Mouse (Mus musculus): Measurements from ENCODE around the gene Cd1d1.

Gene Cd1d1

DNA sequence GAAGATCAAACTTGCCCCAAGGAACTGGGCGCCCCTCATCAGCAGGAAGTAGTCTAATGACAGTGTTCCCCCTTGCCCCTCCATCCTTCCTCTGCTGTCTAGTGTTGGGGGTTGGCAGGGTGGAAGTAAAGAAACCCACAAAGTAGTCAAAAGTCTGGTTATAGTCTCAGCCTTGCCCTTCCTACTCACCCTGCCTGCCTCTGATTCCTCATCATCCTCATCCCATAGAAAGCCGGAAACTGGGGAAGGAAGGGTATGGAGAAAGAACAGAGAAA is 37.9 kb downstream of the Cd1d1 start:
- no peak for DNase-seq (ENCODE audit: low spot score in 2 of 2)

DNA sequence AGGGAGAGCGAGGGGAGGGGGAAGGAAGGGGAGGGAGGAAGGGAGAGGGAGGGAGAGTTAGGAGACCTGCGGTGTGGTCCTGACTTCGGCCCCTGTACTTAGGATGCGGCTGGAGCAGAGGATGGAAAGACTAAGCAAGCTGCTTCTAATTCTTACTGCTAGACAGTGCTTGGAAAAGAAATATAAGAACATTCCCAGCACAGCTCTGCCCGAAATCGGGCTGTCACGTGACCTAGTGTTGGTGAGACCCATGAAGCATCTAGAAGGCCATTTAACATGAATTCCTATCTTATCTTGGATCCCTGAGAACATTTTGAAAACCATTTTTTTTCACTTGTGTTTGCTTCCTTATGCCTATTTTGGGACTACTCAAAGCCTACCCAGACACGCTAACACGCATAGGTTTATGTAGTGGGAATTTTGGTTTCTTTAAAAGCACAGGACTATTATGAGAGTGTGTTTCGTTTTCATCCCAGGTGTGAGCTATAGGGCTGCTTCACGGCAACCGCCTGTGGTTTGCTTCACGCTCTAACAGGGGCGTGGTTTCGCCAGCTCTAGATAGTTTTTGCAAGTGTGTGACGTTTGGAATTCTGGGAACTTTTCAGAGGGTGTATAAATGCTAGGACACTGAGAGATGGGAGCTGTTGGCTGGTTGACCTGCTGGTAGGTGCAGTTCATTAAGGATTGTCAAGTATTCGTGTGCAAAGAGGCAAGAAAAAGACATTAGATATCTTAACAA is 38.4 kb downstream of the Cd1d1 start:
- DNase-seq (ENCODE audit: low spot score in 2 of 2), result no peak

DNA sequence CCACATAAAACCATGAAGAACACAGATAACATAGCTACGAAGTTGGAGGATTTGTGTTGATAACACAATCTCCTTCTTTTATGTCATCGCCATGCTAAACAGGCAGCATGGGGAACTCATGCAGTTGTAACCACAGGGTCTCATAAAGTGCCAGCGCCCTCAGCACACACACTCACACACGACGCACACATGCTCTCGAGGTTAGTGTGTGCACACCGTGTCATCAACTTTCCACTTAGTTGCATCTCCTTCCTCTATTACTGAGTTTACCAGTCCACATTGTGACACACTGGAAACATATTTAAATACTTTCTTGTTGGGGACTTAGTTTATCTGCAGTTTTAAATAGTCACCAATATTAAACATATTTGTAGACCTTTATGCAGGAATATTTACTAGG is 40.2 kb downstream of the Cd1d1 start:
- DNase-seq (ENCODE audit: low spot score in 2 of 2), result no peak

DNA sequence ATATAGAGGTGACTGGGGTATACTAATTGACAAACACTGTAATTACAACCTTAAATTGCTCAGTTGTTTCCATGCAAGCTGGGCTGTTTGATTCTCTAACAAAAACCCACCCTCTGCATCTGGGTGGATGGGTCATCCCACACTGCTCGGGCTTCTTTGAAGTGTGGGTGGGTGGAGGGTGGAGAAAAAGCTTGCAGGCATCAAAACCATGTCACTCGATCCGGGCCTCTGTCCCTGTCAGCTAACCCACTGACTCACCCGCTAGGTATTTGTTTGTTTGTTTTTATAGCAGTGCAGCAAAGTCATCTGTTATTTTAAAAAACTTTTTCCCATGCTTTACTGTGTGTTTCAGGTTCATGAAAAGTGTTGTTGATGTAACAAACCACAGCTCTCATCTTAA is 43.9 kb downstream of the Cd1d1 start:
- DNase-seq (ENCODE audit: low spot score in 2 of 2), result no peak

DNA sequence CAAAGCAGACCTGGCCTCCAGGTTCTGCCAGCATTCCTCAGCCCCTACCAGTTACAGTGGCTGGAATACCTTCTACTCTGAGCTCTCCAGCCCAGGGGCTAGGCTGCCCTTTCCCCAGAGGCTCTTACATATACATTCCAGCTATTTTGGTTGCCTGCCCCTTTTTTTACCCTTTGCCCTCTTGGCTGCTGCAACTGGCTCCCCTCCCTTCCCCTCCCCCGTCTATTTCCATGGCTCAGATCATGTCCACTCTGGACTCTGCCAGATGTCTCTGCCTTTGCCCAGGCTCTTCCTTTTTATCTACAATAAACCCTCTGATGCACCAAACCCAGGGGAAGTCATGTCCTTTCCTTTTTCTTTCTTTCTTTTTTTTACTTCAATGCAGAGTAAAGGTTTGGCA is 44.7 kb downstream of the Cd1d1 start:
- DNase-seq (ENCODE audit: low spot score in 2 of 2), result no peak

DNA sequence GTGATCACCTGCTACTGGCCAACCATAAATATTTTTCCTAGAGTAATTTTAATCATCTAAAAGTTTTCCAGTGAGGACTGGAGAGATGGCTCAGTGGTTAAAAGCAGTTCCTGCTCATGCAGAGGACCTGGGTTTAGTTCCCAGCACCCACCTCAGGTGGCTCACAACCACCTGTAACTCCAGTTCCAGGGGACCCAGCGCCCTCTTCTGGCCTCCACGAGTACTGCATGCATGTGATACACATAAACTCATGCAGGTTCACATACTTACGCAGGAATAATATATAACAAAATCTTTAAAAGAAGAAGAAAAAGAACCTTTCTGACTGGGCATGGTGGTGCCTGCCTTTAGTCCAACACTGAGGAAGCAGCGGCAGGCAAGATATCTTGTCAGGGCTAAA is 45.4 kb downstream of the Cd1d1 start:
- no peak for DNase-seq (ENCODE audit: low spot score in 2 of 2)

DNA sequence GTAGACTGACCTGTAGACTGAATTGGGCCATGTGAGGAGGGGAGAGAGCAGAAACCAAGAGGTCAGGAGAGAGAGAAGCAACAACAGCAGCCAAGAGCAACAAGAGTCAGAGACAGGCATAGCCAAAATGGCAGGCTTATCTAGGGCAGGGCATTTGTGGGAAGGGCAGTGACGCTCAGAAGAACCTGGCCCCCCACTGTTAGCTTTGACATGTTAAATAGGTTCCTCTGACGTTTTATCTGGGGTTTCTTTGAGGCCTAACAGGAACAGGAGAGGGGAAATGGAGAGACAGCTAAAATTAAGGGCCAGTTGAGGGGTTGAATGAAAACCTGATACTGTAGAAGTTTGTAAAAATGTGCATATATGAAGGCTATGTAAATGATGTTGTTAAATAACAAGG is 48.6 kb downstream of the Cd1d1 start:
- no peak for DNase-seq (ENCODE audit: low spot score in 2 of 2)
